Mouse (Mus musculus) liver, adult 2 months (tissue): ENCODE data around the gene Ogg1. TPM values are rescaled to one million over a fixed set of nuclear protein-coding genes. Genes with fewer than 3 reads are reported as not detected.
"Not testable (repeated sequence)": the region's sequence is repeated elsewhere in the genome, so short reads cannot be mapped to it uniquely, and the experiment has no call there.

ENCODE experiments used
- DNase-seq: peaks from one replicate; pipeline ENCODE4 v3.0.0-alpha.2; 2011; ENCODE audit warnings: low read depth, low spot score; ENCODE audit errors: extremely low read depth
- H3K27ac ChIP-seq: fragments of 200-500 bp; replicated peaks from 2 replicates; pipeline ENCODE4 v1.5.1; 2012; ENCODE audit warnings: low read depth, mild to moderate bottlenecking, control low read depth, inconsistent platforms, low read length; ENCODE audit not compliant: insufficient read depth
- H3K27me3 ChIP-seq: fragments of 200-500 bp; 2 replicates; pipeline ENCODE4 v1.6.1; 2012; ENCODE audit warnings: mild to moderate bottlenecking, moderate library complexity, low read length, inconsistent platforms; ENCODE audit not compliant: control insufficient read depth, insufficient read depth
- H3K36me3 ChIP-seq: fragments of 200-500 bp; 2 replicates; pipeline ENCODE4 v1.6.1; 2012; ENCODE audit warnings: low read length, inconsistent platforms; ENCODE audit not compliant: control insufficient read depth, insufficient read depth
- H3K4me1 ChIP-seq: fragments of 200-500 bp; 2 replicates; pipeline ENCODE4 v1.6.1; 2011; ENCODE audit warnings: low read length; ENCODE audit not compliant: control insufficient read depth, insufficient read depth
- H3K4me3 ChIP-seq: fragments of 200-500 bp; 2 replicates; pipeline ENCODE4 v1.5.1; 2011; ENCODE audit warnings: low read depth, mild to moderate bottlenecking, control low read depth, low read length, moderate library complexity; ENCODE audit not compliant: insufficient read depth
- H3K79me2 ChIP-seq: fragments of 200-500 bp; 2 replicates; pipeline ENCODE4 v1.6.1; 2012; ENCODE audit warnings: inconsistent platforms, mild to moderate bottlenecking, low read length, moderate library complexity; ENCODE audit not compliant: control insufficient read depth, insufficient read depth
- H3K9ac ChIP-seq: fragments of 200-500 bp; 2 replicates; pipeline ENCODE4 v1.6.1; 2012; ENCODE audit warnings: low read depth, mild to moderate bottlenecking, control low read depth, inconsistent platforms, low read length
- CTCF ChIP-seq: fragments of 200-500 bp; IDR thresholded peaks from 2 replicates; pipeline ENCODE4 v1.5.1; 2011; ENCODE audit warnings: low read depth, low read length, control low read depth
- POLR2A ChIP-seq: fragments of 200-500 bp; IDR thresholded peaks from 2 replicates; pipeline ENCODE4 v1.6.1; 2011; ENCODE audit warnings: low read length, control low read depth; ENCODE audit not compliant: insufficient read depth; ENCODE audit errors: extremely low read depth
- WGBS: fragments of 180-500 bp; shearing (Covaris S2); methylation state at CpG from one replicate; pipeline ENCODE4 v1.1.7; 2018; 5-methylcytosine and 5-hydroxymethylcytosine counted together
- polyA plus RNA-seq: library from polyadenylated mRNA; depleted of rRNA; stranded (reverse); fragments of >200 nt; gene quantifications from 2 replicates; pipeline ENCODE4 v1.2.3, GENCODE M21; 2012
- total RNA-seq: library from RNA; depleted of rRNA; stranded (reverse); fragments of >200 nt; gene quantifications from 2 replicates; pipeline ENCODE4 v1.2.3, GENCODE M21; 2014

Ogg1 gene
- total and polyA plus RNA-seq, 2 experiments: 4.8 to 10.4 TPM

DNA sequence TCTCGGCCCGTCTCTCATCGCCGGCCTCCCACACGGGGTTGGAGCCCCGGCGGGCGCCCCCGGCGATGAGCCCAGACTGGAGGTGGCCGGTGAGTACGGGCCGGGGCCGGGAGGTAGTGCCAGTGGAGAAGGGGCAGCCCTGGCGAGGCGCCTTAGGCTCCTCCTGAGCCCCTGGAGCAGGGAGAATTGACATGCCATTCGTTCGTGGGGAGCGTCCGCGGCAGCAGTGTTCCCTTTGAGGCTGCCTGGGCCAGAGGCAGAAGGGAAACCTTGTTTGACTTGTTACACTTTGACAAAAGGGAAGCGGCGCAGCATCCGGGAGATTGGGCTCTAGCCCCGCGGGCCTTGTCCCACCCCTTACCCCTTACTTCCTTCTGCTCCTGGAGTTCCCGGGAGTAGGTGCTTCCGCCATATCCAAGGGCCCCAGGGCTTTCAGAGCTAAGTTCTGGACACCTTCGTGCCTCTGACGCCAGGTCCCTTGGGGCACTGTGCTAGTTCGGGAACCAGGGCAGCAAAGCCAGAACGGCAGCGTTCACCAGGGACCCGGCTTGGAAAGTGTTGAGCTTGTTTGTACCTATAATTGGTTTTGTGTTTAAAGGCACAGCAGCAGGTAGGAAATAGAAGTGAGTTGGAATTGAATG is 19.2 kb upstream of the Ogg1 start:
- peak overlapping the region; percentile 100 for H3K27ac ChIP-seq
- 1% methylated on average over 33 of the region's 34 CpGs for WGBS
- peak; percentile 43 for DNase-seq
- peak overlapping the region; percentile 96 for H3K9ac ChIP-seq
- peaks cover 7% of the 10 kb centered on the region for H3K4me1 ChIP-seq
- peak overlapping the region; percentile 97 for H3K4me3 ChIP-seq
- TF ChIP-seq POLR2A (no peak), CTCF (no peak)
- H3K27me3 ChIP-seq: no peaks in the 10 kb centered on the region
- H3K79me2 ChIP-seq: peaks cover 32% of the 10 kb centered on the region
- peaks cover 8% of the 10 kb centered on the region for H3K36me3 ChIP-seq

- Histone ChIP-seq H3K9ac (peak overlapping the region; percentile 96), H3K4me3 (peak overlapping the region; percentile 97), H3K4me1 (peaks cover 7% of the 10 kb centered on the region), H3K27me3 (no peaks in the 10 kb centered on the region), H3K79me2 (peaks cover 32% of the 10 kb centered on the region), H3K36me3 (peaks cover 11% of the 10 kb centered on the region), H3K27ac (peak overlapping the region; percentile 100)
- 3% methylated on average over 5 of the region's 5 CpGs for WGBS
- TF ChIP-seq POLR2A (no peak), CTCF (peak; percentile 52; the same call in 1 of the 2 replicates)
- DNase-seq: peak; percentile 60
These were observed 18.6 kb upstream of the Ogg1 start for GRCm38 (mm10) chr6:113308141-113308540.

DNA sequence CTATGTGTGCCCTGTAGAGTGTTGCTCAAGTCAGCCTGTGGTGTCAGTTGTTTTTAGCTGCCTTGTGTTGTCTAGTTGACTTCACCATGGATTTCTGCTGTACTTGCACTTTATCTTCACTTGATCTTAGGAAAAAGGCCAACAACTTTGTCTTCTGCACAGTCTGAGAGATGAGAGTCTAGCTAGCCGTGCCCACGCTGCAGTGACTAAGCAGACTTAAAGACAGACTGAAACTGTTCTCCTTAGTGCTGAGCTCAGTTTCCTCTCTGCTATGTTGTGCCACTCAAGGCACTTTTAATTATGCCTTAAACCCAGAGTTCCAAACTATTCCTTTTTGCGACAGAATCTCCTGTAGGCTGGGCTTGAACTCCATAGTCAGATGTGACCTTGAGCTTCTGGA is 10.8 kb upstream of the Ogg1 start:
- Histone ChIP-seq H3K4me3 (no peak overlapping the region), H3K9ac (no peak overlapping the region), H3K36me3 (peaks cover 69% of the 10 kb centered on the region), H3K27ac (no peak overlapping the region), H3K79me2 (peaks cover 2% of the 10 kb centered on the region; the same call in 1 of the 2 replicates), H3K4me1 (no peaks in the 10 kb centered on the region), H3K27me3 (no peaks in the 10 kb centered on the region)
- DNase-seq: no peak
- no peak for TF ChIP-seq POLR2A
- no peak for TF ChIP-seq CTCF
- 89% methylated on average over 3 of the region's 3 CpGs for WGBS

DNA sequence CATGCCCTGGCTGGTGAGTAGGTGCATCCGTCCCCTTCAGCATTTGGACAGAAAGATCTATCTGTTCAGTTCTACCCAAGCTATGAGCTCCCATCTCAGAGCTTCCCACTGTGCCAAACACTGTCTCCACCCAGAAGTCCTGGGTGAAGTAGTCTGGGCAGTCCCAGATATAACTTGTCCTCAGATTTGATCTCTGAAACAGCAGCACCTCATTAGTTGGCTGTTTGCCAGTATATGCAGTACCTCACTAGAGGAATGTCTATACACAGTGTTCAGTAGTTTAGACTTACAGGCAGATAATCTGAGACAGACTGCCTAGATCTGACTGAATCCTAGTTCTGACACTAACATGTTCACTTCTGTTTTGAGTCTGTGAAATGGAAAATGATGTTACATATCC is 2.6 kb downstream of the Ogg1 start:
- peaks cover 11% of the 10 kb centered on the region; the same call in 1 of the 2 replicates for H3K36me3 ChIP-seq
- no peak overlapping the region for H3K4me3 ChIP-seq

GRCm38 (mm10) chr6:113330547-113330946 is 3.8 kb downstream of the Ogg1 start:
- H3K4me3 ChIP-seq: no peak overlapping the region
- DNase-seq: no peak
- no peak overlapping the region for H3K9ac ChIP-seq
- 72% methylated on average over 2 of the region's 2 CpGs for WGBS
- H3K27me3 ChIP-seq: no peaks in the 10 kb centered on the region
- H3K27ac ChIP-seq: no peak overlapping the region
- H3K79me2 ChIP-seq: no peaks in the 10 kb centered on the region
- peaks cover 9% of the 10 kb centered on the region; the same call in 1 of the 2 replicates for H3K36me3 ChIP-seq
- peaks cover 2% of the 10 kb centered on the region for H3K4me1 ChIP-seq
- no peak for TF ChIP-seq POLR2A

More for the DNA sequence above, 2.6 kb downstream of the Ogg1 start:
- TF ChIP-seq CTCF (no peak), POLR2A (no peak)
- 94% methylated on average over 1 of the region's 1 CpGs for WGBS
- DNase-seq: no peak
- Histone ChIP-seq H3K79me2 (no peaks in the 10 kb centered on the region), H3K27ac (no peak overlapping the region), H3K9ac (no peak overlapping the region), H3K27me3 (no peaks in the 10 kb centered on the region), H3K4me1 (peaks cover 2% of the 10 kb centered on the region)

- Histone ChIP-seq H3K9ac (no peak overlapping the region), H3K36me3 (peaks cover 18% of the 10 kb centered on the region; the same call in 1 of the 2 replicates), H3K27me3 (no peaks in the 10 kb centered on the region), H3K79me2 (no peaks in the 10 kb centered on the region), H3K4me3 (no peak overlapping the region), H3K27ac (no peak overlapping the region), H3K4me1 (no peaks in the 10 kb centered on the region; the same call in 1 of the 2 replicates)
- WGBS: 92% methylated on average over 11 of the region's 11 CpGs
- TF ChIP-seq CTCF (no peak), POLR2A (no peak)
- DNase-seq: no peak
These were observed 4.9 kb downstream of the Ogg1 start for GRCm38 (mm10) chr6:113331721-113332120.

GRCm38 (mm10) chr6:113332734-113333133 is 6.0 kb downstream of the Ogg1 start:
- H3K27ac ChIP-seq, H3K79me2 ChIP-seq, H3K4me3 ChIP-seq, H3K4me1 ChIP-seq, H3K9ac ChIP-seq, DNase-seq, H3K27me3 ChIP-seq: not testable (repeated sequence)
- peaks cover 20% of the 10 kb centered on the region; the same call in 1 of the 2 replicates for H3K36me3 ChIP-seq
- WGBS: 56% methylated on average over 6 of the region's 6 CpGs
